Mouse (Mus musculus) right cerebral cortex, postnatal 25 days (tissue): ENCODE results near the gene P4ha2.

Experiments
- DNase-seq: peaks from one replicate; pipeline ENCODE4 v3.0.0; 2022

Gene P4ha2

GRCm38 (mm10) chr11:54141200-54141971 lies 41.5 kb downstream of the P4ha2 start:
- DNase-seq: no peak

GRCm38 (mm10) chr11:54144886-54145285 lies 45.0 kb downstream of the P4ha2 start:
- peak; percentile 52 for DNase-seq

- DNase-seq: no peak
Observed at GRCm38 (mm10) chr11:54145990-54146389, 46.1 kb downstream of the P4ha2 start.

GRCm38 (mm10) chr11:54149791-54150465 lies 50.0 kb downstream of the P4ha2 start:
- no peak for DNase-seq

GRCm38 (mm10) chr11:54151141-54151540 lies 51.2 kb downstream of the P4ha2 start:
- DNase-seq: no peak

GRCm38 (mm10) chr11:54152957-54153356 lies 53.1 kb downstream of the P4ha2 start:
- no peak for DNase-seq

GRCm38 (mm10) chr11:54155864-54156263 lies 56.0 kb downstream of the P4ha2 start:
- DNase-seq: peak; percentile 38

- DNase-seq: no peak
Observed at GRCm38 (mm10) chr11:54156504-54156903, 56.6 kb downstream of the P4ha2 start.

- no peak for DNase-seq
Observed at GRCm38 (mm10) chr11:54157586-54157985, 57.7 kb downstream of the P4ha2 start.

GRCm38 (mm10) chr11:54160435-54160834 lies 60.5 kb downstream of the P4ha2 start:
- no peak for DNase-seq

GRCm38 (mm10) chr11:54160920-54161319 lies 61.0 kb downstream of the P4ha2 start:
- DNase-seq: no peak

- DNase-seq: no peak
Observed at GRCm38 (mm10) chr11:54161514-54161913, 61.6 kb downstream of the P4ha2 start.

- DNase-seq: no peak
Observed at GRCm38 (mm10) chr11:54162968-54163367, 63.1 kb downstream of the P4ha2 start.

- no peak for DNase-seq
Observed at GRCm38 (mm10) chr11:54169432-54170295, 69.8 kb downstream of the P4ha2 start.

GRCm38 (mm10) chr11:54171175-54171574 lies 71.3 kb downstream of the P4ha2 start:
- DNase-seq: no peak

- DNase-seq: no peak
Observed at GRCm38 (mm10) chr11:54174226-54174625, 74.3 kb downstream of the P4ha2 start.

- DNase-seq: no peak
Observed at GRCm38 (mm10) chr11:54174877-54175276, 75.0 kb downstream of the P4ha2 start.
